Mouse (Mus musculus) mesoderm, embryonic 11.5 days (tissue): ENCODE results near the gene Tomm20.
A peak's percentile ranks its signal among the peaks of the same experiment; 100 is the strongest.
"Not testable (repeated sequence)": the region's sequence is repeated elsewhere in the genome, so short reads cannot be mapped to it uniquely, and the experiment has no call there.

Source experiments
- DNase-seq: peaks from one replicate; pipeline ENCODE4 v3.0.0-alpha.2; 2012; ENCODE audit warnings: low read depth, low spot score

Tomm20 gene

GRCm38 (mm10) chr8:126945730-126946163 lies at the start of gene Tomm20:
Tomm20 (minus strand) TSS chr8:126945844.
- peak; percentile 98 for DNase-seq

GRCm38 (mm10) chr8:126994506-126994905 lies 48.9 kb upstream of the Tomm20 start:
- DNase-seq: no peak

GRCm38 (mm10) chr8:126989363-126990153 lies 43.9 kb upstream of the Tomm20 start:
- no peak for DNase-seq

GRCm38 (mm10) chr8:126988346-126989006 lies 42.8 kb upstream of the Tomm20 start:
- no peak for DNase-seq

DNA sequence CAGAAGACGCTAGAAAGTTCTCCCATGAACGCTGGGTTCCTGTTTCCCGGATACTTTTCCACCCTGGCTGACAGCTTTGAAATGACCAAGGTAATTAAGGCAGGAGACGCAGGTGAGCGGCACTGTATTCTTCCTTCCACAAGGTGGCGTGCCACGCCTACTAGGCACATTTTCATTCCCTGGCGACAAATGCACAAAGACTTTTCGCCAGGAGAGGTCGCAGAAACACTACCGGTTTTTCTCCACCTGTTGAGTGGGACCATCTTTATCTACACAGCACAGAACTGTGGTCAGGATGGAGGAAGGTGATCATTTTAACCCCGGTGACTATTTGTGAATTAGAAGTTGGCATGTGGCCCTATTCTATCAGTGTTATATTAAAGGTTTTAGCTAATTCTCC lies 40.9 kb upstream of the Tomm20 start:
- DNase-seq: peak; percentile 89

GRCm38 (mm10) chr8:126980046-126980445 lies 34.4 kb upstream of the Tomm20 start:
- no peak for DNase-seq

- DNase-seq: no peak
Measured at GRCm38 (mm10) chr8:126979091-126979920, 33.7 kb upstream of the Tomm20 start.

DNA sequence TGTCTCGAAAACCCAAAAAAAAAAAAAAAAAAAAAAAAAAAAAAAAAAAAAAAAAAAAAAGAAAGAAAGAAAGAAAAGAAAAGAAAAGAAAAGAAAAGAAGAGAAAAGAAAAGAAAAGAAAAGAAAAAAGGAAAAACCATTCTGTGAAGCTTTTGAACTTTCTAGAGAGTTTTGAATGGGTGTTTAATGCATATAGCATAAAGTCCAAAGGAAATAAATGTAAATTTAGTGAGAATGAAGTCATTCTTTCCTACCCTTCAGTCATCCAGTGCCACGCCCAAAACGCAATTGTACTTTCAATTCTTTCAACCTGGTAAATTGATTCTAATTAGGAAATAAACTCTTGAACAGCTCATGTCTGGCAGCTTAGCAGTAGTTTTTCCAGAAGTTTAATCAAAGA lies 32.9 kb upstream of the Tomm20 start:
- not testable (repeated sequence) for DNase-seq

DNA sequence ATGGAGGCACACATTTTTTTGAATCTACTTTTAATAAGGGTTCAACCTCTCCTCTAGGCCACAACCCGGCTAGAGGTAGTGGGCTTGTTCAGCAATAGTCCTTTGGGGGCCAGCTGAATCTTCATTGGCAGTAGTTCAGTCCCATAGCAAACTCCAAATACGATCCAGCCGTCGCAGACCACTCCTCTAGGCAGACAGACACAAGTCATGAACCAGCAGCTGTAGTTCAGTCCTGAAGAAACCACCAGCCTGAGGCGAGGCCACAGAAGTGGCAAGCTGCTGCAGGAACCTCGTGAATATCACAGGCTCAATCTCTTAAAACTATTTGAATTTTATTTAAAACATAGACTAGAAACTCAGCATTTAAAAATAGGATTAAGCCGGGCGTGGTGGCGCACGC lies 32.4 kb upstream of the Tomm20 start:
- no peak for DNase-seq

- DNase-seq: no peak
Measured at GRCm38 (mm10) chr8:126976608-126977348, 31.1 kb upstream of the Tomm20 start.

DNA sequence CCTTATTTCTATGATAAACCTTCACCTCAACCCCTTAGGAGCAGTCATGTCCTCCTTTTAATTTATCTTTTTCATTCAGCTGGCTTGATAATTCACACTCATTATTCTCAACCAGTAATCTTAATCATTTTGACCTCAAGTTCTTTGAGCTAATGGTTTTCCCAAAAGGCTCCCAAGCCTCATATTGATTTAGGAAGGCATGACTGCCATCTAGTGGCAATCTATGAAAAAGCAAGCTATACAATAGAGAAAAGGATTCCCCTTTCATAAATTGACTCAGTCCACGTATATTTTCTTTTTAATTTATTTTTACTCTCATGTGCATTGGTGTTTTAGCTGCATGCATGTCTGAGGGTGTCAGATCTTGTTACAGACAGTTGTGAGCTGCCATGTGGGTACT lies 30.1 kb upstream of the Tomm20 start:
- DNase-seq: peak; percentile 68

DNA sequence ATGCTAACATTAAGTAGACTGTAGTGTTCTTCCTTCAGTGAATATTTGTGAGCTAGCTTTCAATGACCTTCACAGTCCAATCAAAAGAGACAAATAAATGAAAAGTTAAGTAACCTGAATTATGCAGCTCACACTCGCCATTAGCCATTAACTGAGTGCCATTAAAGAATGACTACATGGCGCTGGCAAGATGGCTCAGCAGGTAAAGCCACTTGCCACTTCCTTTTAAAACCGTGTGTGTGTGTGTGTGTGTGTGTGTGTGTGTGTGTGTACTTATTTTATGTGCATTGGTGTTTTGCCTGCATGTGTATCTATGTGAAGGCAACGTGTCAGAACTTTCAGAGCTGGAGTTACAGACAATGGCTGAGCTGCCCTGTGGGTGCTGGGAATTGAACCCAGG lies 28.9 kb upstream of the Tomm20 start:
- no peak for DNase-seq

DNA sequence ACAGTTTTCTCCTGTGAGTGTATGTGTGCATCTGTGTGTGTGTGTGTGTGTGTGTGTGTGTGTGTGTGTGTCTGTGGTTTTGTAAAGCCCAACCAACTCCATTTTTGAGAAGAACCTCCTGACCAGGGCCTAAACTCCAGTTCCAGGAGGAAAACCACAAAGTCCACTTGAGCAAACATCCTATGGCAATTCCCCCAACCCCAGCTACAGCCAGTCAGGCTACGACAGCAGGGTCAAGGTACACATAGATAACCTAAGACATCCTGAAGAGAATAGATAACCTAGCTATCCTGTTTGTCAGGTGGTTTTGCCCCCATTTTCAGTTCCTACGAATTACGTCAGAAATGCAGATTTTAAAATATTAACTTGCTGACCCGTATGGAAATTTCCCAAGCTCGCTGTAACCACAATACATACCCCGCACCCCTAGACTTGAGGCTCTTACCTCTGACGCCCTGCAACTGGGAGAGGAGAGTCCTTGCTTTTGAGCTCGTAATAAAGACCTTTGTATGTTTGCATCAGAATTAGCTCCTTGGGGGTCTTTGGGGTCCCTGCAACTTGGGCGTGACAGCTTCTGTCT lies 28.1 kb upstream of the Tomm20 start:
- no peak for DNase-seq

- no peak for DNase-seq
Measured at GRCm38 (mm10) chr8:126972649-126973048, 27.0 kb upstream of the Tomm20 start.

- DNase-seq: no peak
Measured at GRCm38 (mm10) chr8:126972102-126972501, 26.5 kb upstream of the Tomm20 start.

GRCm38 (mm10) chr8:126971314-126971664 lies 25.6 kb upstream of the Tomm20 start:
- DNase-seq: no peak

DNA sequence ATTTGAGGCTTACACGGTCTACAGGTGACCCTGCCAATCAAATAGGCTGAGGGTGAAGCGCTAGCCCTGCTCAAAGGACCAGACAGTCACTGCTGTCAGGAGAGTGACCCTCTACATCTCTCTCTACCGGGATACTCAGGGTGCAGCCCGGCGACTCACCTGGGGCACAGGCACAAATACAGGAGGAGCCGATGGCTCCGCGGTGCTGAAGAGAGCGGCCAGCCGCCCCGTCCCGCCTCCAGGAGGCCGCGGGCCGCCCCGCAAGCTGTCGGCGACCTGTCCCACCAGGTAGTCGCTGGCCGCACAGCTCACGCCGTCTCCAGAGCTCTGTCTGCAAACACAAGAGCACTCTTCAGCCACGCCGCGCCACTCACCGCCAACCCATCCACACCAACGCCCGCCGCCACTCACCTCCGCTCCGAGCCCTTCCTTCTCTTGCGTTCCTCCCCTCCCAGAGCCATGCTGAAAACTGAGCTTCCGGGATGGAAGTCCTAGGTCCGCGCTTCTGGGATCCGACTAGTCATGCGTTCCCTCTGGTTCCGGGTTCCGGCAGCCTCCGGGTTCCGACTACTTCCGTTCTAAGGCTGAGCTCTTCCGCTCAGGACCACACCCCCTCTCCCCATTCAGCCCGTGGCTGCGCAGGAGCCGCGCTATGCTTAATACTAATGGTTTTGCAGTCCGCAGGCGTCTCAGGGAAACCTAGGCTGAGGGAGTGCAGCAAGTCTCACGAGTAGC lies 25.1 kb upstream of the Tomm20 start, which contains the start of gene Rbm34:
Gene Rbm34 (minus strand): TSS at position 493 of the 735 bp plus-strand sequence.
- peak; percentile 97 for DNase-seq

DNA sequence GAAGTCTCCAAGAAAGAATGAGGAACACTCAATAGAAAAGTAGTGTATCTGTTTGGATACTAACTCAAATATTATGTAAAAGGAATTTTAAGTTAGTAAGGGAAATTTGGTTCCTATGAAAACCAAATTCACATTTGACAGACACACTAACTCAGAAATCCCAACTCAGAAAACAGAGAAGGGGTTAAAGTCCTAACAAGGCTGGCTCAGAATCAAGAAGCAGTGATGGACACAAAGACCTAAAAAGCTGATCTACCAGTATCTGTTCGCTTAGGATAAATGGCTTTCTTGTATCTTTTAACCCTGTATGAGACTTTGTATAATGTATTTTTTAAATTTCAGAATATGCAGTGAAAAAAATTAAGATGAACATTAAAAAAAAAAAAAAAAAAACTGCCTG lies 23.9 kb upstream of the Tomm20 start:
- no peak for DNase-seq

- DNase-seq: no peak
Measured at GRCm38 (mm10) chr8:126968107-126968506, 22.5 kb upstream of the Tomm20 start.

DNA sequence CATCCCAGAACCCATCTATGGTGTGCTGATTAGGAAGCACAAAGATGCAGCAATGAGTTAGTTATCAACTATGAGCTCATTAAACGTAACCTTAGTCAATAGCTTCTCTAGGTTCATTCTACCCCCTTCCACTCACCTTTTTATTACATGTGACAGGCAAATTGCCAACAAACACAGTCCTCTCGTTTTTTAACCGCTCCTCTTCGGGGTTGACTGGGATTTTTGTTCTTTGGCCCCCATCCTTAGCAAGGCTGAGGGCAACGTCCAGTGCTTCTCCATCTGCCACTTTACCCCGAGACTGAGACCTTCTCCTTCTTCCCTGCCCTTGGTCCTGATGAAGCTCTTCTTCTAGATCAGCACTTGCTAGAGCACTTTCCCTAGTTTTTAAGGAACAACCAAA lies 19.6 kb upstream of the Tomm20 start:
- no peak for DNase-seq
